Mouse (Mus musculus) frontal cortex, postnatal 14 days (tissue): ENCODE data around the gene Reln.

Experiments used
- DNase-seq, 2 experiments: peaks; one replicate each; pipeline ENCODE4 v3.0.0; 2022; ENCODE audit warnings: low spot score in 2 of 2

Reln gene

GRCm38 (mm10) chr5:22007304-22008059 lies 337.0 kb downstream of the Reln start:
- no peak for DNase-seq

DNA sequence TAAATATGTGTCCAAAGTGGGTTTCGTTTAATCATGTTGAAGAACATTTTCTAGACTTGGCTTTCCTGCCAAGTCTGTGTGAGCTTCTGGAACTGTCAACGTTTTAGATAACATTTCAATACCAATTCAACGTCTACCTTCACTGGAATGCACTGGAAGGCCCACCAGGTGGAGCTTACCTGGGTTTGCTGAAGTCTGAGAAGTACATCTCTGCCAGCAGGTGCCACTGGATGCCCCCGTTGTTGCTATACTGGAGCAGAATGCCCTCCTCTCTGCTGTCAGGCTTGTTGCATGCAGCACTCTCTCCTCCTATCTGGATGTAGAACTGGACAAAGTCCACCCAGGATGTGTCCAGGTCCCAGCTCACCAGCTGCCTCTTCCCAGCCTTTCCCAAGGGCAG lies 340.6 kb downstream of the Reln start:
- no peak for DNase-seq

DNA sequence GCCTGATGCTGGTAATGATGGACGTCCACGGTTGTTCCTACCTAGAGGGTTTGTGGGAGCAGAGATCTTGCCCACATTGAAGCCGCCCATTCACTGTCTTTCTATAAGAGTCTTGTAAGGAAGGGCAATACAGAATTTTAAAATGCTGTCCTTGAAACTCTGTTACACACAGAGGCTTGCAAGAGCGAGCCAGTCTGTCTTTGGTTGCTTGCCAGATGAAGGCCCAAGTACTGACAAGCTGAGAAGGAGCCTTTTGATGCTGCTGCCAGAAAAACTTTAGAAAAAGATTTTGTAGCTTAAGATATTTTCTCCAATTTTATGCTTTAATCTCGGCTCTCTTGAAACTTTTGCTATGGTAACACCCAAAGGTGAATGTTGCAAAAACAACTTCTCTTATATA lies 356.8 kb downstream of the Reln start:
- DNase-seq = no peak

GRCm38 (mm10) chr5:21986311-21986710 lies 358.2 kb downstream of the Reln start:
- peak in 1 of 2 experiments; percentile 29 for DNase-seq

DNA sequence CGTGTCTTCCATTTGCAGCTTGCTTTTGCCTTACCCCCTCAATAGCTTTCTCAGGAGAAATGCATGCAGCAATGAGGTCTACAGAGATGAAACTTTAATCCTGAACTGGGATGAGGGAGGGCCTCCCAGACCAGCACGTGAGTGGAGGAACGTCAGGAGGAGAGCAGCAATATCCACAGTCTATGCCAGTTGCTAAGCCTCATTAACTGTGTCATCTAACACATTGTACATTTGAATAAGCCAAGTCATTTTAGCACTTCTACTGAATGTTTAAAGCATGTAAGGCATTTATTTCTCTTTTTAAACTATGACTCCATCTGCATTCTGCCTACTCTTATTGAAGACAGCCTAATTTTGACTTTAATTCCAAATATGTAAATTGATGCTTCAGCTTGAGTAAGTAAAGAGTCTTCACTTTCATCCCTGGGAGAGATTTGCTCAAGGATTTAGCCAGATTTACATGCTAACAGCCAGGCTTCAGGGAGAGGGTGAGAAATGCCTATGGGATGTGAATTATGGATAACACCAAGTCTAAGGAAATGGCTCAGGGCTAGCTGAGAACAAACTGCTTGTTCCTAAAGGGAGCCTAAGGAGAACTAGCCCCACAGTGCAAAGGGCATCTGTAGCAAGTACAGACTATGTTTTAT lies 361.4 kb downstream of the Reln start:
- DNase-seq = peak in 1 of 2 experiments; percentile 5

DNA sequence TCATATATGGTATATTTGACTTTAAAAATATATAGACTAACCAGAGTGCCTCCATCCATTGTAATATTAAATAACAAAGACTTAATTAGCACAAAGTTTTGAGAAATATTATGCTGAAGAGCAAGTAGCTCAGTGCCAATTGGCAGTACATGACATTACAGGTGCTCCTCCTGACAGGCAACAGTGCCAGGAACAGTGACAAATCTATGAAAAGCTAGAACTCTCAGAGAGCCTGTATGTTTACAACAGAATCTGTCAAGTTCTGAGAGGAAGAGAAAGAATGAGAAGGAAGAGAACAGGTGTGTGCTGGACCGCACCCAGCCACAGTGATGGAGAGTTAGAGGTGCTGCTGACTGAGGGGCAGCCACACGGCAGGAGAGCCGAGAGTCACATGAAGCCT lies 363.3 kb downstream of the Reln start:
- no peak for DNase-seq

GRCm38 (mm10) chr5:21980544-21980943 lies 364.0 kb downstream of the Reln start:
- DNase-seq = no peak

DNA sequence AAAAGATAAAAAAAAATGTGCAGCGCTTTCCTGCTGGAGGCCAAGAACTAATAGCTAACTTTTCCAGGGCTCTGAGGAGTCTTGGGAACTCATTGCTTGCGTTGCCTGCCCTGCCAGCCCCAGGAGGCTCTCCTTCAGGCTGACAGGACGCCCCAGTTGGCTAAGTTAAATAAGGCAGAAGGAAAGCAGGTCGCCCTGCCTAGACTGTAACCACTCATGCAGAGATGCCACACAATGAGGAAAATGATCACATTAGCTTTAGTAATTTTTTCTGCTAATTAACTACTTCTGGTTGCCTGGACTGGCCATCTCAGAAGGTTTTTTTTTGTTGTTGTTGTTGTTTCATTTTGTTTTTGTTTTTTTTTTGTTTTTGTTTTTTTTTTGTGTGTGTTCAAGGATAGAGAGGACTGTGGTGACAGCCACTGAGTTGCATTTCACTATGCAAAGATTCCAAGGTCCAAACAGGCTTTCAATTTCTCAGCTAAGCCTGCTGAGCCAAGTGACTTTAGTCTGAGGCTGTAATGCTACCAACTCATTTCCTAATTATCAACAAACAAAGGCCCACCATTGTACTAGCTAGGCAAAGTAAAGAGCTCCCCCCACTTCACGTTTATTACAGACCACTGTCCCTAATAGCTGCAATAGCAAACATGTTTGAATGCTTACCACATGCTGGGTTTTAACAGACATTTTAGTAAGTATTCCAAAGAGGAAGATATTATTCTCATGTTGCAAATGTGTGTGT lies 371.1 kb downstream of the Reln start:
- DNase-seq = no peak

DNA sequence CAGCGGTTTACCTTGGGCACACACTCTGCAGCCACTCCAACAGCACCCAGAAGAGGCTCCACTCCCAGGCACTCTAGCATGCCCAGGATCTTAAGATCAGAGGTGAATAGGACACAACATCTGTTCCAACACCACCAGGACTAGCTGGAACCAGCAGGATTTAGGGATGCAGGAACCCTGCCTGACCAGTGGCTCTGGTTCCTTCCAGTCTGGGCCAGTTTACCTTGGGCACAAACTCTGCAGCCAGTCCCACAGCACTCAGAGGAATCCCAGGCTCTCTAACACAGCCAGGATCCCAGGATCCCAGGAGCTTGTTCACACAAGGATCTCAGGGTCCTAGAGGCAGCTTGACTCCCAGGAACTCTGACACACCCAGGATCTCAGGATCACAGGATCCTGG lies 382.7 kb downstream of the Reln start:
- DNase-seq = no peak

DNA sequence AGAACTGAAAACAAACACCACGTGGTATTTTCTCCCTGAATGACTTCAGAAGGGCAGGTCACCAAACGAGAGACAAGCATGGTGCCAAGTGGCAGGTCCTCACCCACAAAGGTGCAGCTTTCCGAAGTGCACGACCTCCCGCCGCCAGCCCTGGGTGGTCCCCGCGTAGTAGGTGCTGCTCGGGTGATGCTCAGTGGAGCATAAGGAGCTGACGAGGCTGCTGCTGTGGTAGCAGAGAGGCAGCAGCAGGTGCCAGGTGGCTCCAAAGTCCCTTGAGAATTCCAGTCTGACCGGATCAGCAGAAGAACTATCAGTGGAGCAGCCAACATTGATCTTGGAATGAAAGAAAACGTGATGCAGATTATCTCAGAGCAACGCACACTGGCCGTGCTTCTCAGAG lies 384.4 kb downstream of the Reln start:
- DNase-seq = no peak

DNA sequence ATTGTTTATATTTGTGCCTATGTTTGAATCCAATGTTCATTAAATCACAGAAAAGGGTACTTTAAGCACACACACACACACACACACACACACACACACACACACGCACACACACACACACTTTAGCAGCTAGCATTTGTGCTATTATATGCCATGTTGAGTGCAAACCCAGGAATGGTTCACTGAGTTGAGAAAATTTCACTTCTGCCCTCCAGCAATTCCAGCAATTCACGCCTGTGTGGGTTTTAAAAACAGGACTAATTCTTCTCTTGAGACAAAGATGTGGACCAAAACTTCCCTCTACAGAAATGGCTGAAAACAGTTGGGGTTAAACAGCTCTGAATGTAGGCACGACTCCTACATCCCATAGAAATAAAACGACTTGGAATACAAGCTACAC lies 386.9 kb downstream of the Reln start:
- DNase-seq = no peak

GRCm38 (mm10) chr5:21957061-21957460 lies 387.4 kb downstream of the Reln start:
- no peak for DNase-seq

GRCm38 (mm10) chr5:21949507-21949897 lies 395.0 kb downstream of the Reln start:
- no peak for DNase-seq

DNA sequence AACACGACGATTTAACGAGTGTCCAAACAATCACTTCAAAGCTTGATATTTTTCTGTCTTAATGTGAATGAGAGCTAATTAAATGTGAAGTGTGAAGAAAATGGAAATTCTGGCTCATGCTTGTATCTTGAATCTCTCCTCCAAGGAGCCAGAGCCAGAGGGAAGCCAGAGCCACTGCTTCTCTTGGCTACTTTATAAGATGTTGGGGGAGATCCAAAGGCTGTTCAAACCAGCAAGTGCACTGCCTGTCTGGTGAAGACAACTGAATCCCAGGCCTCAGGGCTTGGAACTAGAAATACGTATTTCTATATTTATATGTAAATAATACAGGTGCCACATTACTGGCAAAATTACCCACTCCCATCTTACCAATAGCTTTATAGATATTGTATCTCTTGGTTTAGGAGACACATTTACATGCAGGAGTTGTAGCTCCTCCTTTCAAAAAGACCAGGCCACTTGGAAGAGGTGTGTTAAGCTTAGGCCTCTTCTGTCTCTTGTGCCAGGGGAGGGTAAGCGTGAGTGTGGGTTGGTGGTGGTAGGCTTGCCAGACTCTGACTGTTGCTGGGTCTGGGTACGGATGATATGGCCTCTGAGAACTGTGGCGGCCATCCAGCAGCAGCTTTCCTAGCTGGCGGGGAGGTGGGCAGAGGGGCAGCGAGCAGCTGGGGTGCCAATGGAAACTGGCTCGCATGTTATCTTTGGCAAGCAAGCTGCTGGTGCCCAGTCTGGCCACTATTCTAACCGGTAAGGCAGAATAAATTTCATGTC lies 395.6 kb downstream of the Reln start:
- DNase-seq = no peak

- DNase-seq = no peak
Observed at GRCm38 (mm10) chr5:21947610-21948381, 396.7 kb downstream of the Reln start.

DNA sequence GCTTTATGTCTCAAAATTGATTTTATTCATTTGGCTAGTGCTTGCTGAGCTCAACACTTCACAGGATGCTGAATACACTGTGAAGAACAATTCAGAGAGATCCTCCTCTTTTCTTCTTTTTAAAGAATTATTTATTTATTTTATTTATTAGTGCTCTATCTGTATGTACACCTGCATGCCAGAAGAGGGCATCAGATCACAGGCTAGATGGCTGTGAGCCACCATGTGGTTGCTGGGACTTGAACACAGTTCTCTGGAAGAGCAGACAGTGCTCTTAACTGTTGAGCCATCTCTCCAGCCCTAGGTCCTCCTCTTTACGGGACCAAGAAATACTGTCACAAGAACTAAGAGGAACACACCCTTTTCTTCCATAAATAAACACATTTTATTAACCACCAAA lies 399.9 kb downstream of the Reln start:
- no peak for DNase-seq

GRCm38 (mm10) chr5:21939405-21939804 lies 405.1 kb downstream of the Reln start:
- DNase-seq = no peak

DNA sequence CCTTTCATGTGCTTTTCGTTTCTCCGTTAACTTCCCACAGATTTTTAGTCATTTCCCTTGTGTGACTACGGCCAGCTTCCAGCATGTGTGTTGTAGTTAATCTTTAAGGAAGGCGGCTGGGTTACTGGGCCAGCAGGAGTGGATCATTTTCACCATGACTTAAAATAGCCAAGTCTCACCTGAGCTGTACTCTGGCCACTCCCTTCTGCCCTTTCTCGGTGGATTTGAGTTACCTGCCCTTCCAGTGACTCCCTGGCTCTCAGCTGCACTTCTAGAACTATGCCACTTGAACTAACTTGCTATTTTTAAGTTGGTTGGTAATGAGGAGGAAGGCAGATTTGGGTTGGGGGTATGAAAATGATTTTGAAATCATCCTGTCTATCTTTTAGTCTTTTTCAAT lies 406.4 kb downstream of the Reln start:
- DNase-seq = no peak

GRCm38 (mm10) chr5:21936627-21937026 lies 407.9 kb downstream of the Reln start:
- DNase-seq = no peak

DNA sequence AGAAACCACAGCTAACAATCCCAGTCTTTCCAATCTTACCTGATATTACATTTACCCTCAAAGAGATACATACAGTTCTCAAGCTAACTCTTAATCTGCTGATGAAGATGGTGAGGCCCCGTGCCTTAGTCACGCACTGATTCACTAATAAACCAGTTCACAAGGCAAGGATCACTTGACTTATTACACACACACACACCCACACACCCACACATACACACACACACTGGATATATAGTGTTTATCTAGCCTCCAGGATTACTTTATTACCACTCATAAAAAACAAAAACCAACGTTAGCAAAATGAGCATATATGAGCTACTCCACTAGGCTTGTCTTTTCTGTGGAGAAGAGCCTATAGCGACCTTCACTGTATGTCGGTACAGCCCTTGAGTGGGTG lies 408.4 kb downstream of the Reln start:
- DNase-seq = no peak

GRCm38 (mm10) chr5:21934811-21935396 lies 409.6 kb downstream of the Reln start:
- DNase-seq = no peak
